Mouse (Mus musculus): ENCODE results near the gene Gm13272. TPM values are rescaled to one million over a fixed set of nuclear protein-coding genes. Genes with fewer than 3 reads are reported as not detected.

Gene Gm13272
- not detected for total RNA-seq (2023)

DNA sequence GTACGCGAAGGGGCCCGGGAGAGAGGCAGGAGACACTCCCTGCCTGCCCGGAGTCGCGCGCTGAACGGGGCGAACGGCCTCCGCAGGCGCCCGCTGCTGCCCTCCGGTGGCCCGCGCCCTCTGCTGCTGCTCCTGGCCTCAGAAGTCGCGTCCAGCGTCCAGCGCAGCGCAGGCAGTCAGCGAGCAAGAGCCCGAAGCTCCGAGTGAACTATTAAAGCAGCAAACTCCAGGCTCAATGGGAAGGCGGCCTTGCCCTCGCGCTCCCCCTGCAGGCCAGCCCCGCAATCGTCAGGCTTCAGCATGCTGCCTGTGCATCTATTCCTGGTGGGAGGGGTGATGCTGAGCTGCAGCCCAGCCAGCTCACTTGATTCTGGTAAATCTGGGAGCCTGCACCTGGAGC, at the start of gene Gm13272:
TSS of gene Gm13272 (plus strand) at position 301 of the 400 bp plus-strand sequence.

DNA sequence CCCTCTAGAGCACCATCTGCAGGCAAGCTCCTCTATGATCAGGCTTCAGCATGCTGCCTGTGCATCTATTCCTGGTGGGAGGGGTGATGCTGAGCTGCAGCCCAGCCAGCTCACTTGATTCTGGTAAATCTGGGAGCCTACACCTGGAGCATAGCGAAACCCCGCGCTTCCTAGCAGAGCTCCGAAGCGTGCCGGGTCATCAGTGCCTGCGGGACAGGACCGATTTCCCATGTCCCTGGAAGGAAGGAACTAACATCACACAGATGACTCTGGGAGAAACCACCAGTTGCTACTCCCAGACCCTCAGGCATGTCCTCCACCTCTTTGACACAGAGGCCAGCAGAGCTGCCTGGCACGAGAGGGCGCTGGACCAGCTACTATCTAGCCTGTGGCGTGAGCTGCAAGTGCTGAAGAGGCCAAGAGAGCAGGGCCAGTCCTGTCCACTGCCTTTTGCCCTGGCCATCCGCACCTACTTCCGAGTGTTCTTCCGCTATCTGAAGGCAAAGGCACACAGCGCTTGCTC, 24.8 kb upstream of the Gm13272 start, which contains the start of gene Gm13271:
TSS of gene Gm13271 (plus strand) at position 51 of the 523 bp plus-strand sequence.

GRCm38 (mm10) chr4:88759610-88760268, 19.9 kb upstream of the Gm13272 start, which contains the start of gene Gm13283:
Gene Gm13283, plus strand, starts transcription at chr4:88760119.

DNA sequence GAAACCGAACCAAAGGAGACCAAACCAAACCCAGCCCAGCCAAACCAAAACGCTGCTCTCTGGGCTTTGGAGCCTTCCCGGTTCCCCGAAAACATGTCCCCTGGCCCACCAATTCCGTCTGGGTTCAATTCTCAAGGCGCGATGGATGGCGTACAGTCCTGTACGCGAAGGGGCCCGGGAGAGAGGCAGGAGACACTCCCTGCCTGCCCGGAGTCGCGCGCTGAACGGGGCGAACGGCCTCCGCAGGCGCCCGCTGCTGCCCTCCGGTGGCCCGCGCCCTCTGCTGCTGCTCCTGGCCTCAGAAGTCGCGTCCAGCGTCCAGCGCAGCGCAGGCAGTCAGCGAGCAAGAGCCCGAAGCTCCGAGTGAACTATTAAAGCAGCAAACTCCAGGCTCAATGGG, 6.1 kb upstream of the Gm13272 start, which contains the start of gene Gm13290:
TSS of gene Gm13290 (plus strand) at position 301 of the 400 bp plus-strand sequence.

GRCm38 (mm10) chr4:88776622-88777021, 3.0 kb upstream of the Gm13272 start, which contains the start of gene Gm13289:
Gene Gm13289, plus strand, starts transcription at chr4:88776922.

GRCm38 (mm10) chr4:88781831-88782230, 2.2 kb downstream of the Gm13272 start, which contains the start of gene Ifnz:
Gene Ifnz, plus strand, starts transcription at chr4:88782131.

DNA sequence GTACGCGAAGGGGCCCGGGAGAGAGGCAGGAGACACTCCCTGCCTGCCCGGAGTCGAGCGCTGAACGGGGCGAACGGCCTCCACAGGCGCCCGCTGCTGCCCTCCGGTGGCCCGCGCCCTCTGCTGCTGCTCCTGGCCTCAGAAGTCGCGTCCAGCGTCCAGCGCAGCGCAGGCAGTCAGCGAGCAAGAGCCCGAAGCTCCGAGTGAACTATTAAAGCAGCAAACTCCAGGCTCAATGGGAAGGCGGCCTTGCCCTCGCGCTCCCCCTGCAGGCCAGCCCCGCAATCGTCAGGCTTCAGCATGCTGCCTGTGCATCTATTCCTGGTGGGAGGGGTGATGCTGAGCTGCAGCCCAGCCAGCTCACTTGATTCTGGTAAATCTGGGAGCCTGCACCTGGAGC, 5.8 kb downstream of the Gm13272 start, which contains the start of gene Gm13276:
TSS of gene Gm13276 (plus strand) at position 301 of the 400 bp plus-strand sequence.

DNA sequence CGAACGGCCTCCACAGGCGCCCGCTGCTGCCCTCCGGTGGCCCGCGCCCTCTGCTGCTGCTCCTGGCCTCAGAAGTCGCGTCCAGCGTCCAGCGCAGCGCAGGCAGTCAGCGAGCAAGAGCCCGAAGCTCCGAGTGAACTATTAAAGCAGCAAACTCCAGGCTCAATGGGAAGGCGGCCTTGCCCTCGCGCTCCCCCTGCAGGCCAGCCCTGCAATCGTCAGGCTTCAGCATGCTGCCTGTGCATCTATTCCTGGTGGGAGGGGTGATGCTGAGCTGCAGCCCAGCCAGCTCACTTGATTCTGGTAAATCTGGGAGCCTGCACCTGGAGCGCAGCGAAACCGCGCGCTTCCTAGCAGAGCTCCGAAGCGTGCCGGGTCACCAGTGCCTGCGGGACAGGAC, 8.8 kb downstream of the Gm13272 start, which contains the start of gene Gm13277:
TSS of gene Gm13277 (plus strand) at position 231 of the 400 bp plus-strand sequence.

GRCm38 (mm10) chr4:88791250-88791649, 11.6 kb downstream of the Gm13272 start, which contains the start of gene Gm13278:
Gene Gm13278, plus strand, starts transcription at chr4:88791550.

DNA sequence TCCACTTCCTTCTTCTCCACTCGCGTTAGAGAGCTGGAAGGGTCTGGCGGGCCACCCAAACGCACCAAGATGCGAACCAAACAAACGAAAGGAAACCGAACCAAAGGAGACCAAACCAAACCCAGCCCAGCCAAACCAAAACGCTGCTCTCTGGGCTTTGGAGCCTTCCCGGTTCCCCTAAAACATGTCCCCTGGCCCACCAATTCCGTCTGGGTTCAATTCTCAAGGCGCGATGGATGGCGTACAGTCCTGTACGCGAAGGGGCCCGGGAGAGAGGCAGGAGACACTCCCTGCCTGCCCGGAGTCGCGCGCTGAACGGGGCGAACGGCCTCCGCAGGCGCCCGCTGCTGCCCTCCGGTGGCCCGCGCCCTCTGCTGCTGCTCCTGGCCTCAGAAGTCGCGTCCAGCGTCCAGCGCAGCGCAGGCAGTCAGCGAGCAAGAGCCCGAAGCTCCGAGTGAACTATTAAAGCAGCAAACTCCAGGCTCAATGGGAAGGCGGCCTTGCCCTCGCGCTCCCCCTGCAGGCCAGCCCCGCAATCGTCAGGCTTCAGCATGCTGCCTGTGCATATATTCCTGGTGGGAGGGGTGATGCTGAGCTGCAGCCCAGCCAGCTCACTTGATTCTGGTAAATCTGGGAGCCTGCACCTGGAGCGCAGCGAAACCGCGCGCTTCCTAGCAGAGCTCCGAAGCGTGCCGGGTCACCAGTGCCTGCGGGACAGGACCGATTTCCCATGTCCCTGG, 14.5 kb downstream of the Gm13272 start, which contains the start of gene Gm13275:
TSS of gene Gm13275 (plus strand) at position 552 of the 740 bp plus-strand sequence.

DNA sequence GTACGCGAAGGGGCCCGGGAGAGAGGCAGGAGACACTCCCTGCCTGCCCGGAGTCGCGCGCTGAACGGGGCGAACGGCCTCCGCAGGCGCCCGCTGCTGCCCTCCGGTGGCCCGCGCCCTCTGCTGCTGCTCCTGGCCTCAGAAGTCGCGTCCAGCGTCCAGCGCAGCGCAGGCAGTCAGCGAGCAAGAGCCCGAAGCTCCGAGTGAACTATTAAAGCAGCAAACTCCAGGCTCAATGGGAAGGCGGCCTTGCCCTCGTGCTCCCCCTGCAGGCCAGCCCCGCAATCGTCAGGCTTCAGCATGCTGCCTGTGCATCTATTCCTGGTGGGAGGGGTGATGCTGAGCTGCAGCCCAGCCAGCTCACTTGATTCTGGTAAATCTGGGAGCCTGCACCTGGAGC, 17.4 kb downstream of the Gm13272 start, which contains the start of gene Gm13279:
TSS of gene Gm13279 (plus strand) at position 301 of the 400 bp plus-strand sequence.

GRCm38 (mm10) chr4:88799365-88799764, 19.7 kb downstream of the Gm13272 start, which contains the start of gene Gm13285:
Gene Gm13285, plus strand, starts transcription at chr4:88799665.

DNA sequence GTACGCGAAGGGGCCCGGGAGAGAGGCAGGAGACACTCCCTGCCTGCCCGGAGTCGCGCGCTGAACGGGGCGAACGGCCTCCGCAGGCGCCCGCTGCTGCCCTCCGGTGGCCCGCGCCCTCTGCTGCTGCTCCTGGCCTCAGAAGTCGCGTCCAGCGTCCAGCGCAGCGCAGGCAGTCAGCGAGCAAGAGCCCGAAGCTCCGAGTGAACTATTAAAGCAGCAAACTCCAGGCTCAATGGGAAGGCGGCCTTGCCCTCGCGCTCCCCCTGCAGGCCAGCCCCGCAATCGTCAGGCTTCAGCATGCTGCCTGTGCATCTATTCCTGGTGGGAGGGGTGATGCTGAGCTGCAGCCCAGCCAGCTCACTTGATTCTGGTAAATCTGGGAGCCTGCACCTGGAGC, 23.3 kb downstream of the Gm13272 start, which contains the start of gene Gm13287:
TSS of gene Gm13287 (plus strand) at position 301 of the 400 bp plus-strand sequence.

DNA sequence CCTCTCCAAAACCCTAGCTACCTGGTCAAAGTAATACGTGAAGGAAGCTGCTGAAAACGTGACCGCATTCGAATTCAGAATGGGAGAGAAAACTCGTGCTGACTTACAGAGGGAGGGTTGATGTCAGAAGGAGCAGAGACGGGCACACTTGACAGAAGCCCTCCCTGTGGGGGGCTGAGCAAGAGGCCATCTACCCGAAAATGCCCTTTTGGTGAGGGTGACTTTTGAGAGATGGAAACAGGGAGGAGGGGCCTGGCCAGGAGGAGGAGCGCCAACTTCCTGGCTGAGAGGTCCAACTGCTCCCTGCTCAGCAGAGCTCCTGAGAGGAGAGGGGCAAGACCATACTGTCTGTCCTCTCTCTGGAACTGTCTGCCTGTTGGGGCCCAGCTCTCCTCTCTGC, 25.6 kb downstream of the Gm13272 start, which contains the start of gene Gm13288:
TSS of gene Gm13288 (plus strand) at position 301 of the 400 bp plus-strand sequence.

DNA sequence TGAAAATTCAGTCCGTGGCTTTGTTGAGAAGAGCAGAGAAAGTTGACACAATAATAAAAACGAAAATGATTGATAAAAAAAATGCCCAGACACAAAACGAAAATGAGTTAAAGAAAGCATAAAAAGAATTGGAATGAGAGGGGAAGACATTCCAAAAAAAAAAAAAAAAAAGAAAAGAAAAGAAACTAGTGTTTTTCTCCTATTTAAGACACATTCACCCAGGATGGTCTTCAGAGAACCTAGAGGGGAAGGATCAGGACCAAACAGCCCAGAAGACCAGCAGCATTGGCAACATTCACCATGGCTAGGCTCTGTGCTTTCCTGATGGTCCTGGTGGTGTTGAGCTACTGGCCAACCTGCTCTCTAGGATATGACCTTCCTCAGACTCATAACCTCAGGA, 36.3 kb downstream of the Gm13272 start, which contains the start of gene Ifna7:
TSS of gene Ifna7 (plus strand) at position 301 of the 400 bp plus-strand sequence.

DNA sequence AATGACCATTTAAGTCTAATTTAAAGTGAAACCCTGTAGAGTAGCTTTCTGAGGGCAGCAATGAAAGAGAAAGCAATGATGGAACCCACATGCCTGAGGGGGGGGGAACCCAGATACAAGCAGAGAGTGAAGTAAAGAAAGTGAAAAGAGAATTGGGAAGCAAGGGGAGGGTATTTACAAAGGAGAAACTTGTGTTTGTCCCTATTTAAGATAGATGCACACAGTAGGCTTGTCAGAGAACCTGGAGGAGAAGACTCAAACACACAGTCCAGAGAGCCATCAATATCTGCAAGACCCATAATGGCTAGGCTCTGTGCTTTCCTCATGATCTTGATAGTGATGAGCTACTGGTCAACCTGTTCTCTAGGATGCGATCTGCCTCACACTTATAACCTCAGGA, 40.0 kb downstream of the Gm13272 start, which contains the start of gene Ifna11:
TSS of gene Ifna11 (plus strand) at position 301 of the 400 bp plus-strand sequence.

DNA sequence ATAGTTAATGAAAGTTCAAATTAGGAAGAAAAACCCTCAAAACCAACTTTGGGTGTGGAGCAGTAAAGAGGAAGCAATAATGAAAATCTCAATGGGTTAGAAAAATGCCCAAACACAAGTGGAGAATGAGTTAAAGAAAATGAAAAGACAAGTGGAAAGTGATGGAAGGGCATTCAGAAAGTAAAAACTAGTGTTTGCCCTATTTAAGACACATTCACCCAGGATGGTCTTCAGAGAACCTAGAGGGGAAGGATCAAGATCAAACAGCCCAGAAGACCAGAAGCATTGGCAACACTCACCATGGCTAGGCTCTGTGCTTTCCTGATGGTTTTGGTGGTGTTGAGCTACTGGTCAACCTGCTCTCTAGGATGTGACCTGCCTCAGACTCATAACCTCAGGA, 47.5 kb downstream of the Gm13272 start, which contains the start of gene Ifna6:
TSS of gene Ifna6 (plus strand) at position 301 of the 400 bp plus-strand sequence.

Other genes with a start within 250 kb of the Gm13272 start
- gene Ifna15, start 221.6 kb upstream of the Gm13272 start, total RNA-seq (2023) = not detected
- not detected for gene Ifna14, start 208.1 kb upstream of the Gm13272 start, total RNA-seq (2023)
- not detected for gene Ifna9, start 187.5 kb upstream of the Gm13272 start, total RNA-seq (2023)
- gene Ifna12, start 176.5 kb upstream of the Gm13272 start, total RNA-seq (2023) = not detected
- not detected for gene C87499, start 145.4 kb upstream of the Gm13272 start, total RNA-seq (2023)
- gene Ifna13, start 135.4 kb upstream of the Gm13272 start, total RNA-seq (2023) = not detected
- not detected for gene Ifna16, start 102.9 kb upstream of the Gm13272 start, total RNA-seq (2023)
- gene Ifna2, start 95.9 kb upstream of the Gm13272 start, total RNA-seq (2023) = not detected
- not detected for gene Ifnab, start 88.5 kb upstream of the Gm13272 start, total RNA-seq (2023)
- 1.4 TPM for gene Gm26566, start 58.0 kb upstream of the Gm13272 start, total RNA-seq (2023)
- 38.7 TPM for gene Klhl9, start 57.4 kb upstream of the Gm13272 start, total RNA-seq (2023)
- not detected for gene Gm13271, start 25.0 kb upstream of the Gm13272 start, total RNA-seq (2023)
- not detected for gene Gm13283, start 19.7 kb upstream of the Gm13272 start, total RNA-seq (2023)
- gene Gm13290, start 6.0 kb upstream of the Gm13272 start, total RNA-seq (2023) = not detected
- not detected for gene Gm13289, start 2.9 kb upstream of the Gm13272 start, total RNA-seq (2023)
- not detected for gene Ifnz, start 2.3 kb downstream of the Gm13272 start, total RNA-seq (2023)
- gene Gm13276, start 5.9 kb downstream of the Gm13272 start, total RNA-seq (2023) = not detected
- not detected for gene Gm13277, start 8.8 kb downstream of the Gm13272 start, total RNA-seq (2023)
- not detected for gene Gm13278, start 11.7 kb downstream of the Gm13272 start, total RNA-seq (2023)
- not detected for gene Gm13275, start 14.6 kb downstream of the Gm13272 start, total RNA-seq (2023)
- not detected for gene Gm13279, start 17.5 kb downstream of the Gm13272 start, total RNA-seq (2023)
- not detected for gene Gm13285, start 19.8 kb downstream of the Gm13272 start, total RNA-seq (2023)
- not detected for gene Gm13287, start 23.4 kb downstream of the Gm13272 start, total RNA-seq (2023)
- gene Gm13288, start 25.7 kb downstream of the Gm13272 start, total RNA-seq (2023) = not detected
- not detected for gene Ifna7, start 36.4 kb downstream of the Gm13272 start, total RNA-seq (2023)
- gene Ifna11, start 40.1 kb downstream of the Gm13272 start, total RNA-seq (2023) = not detected
- not detected for gene Ifna6, start 47.6 kb downstream of the Gm13272 start, total RNA-seq (2023)
- not detected for gene Ifna5, start 55.7 kb downstream of the Gm13272 start, total RNA-seq (2023)
- not detected for gene Ifna4, start 62.0 kb downstream of the Gm13272 start, total RNA-seq (2023)
- gene Ifna1, start 70.2 kb downstream of the Gm13272 start, total RNA-seq (2023) = not detected
- not detected for gene Ifne, start 100.4 kb downstream of the Gm13272 start, total RNA-seq (2023)

Data from CD8-positive naive resting alpha-beta T cell, adult 57 days (primary cell).